Mouse (Mus musculus): ENCODE data around the gene Carm1.

DNA sequence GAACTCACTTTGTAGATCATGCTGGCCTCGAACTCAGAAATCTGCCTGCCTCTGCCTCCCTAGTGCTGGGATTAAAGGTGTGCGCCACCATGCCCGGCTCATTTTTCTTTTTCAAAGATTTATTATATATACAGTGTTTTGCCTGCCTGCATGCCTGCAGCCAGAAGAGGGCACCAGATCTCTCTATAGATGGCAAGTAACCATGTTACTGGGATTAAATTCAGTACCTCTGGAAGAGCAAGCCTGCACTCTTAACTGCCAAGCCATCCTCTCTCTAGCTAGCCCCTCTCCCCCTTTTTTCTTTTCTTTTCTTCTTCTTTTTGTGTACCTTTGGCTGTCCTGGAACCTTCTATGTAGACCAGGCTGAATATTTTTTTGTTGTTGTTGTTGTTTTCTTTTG is 84.0 kb downstream of the Carm1 start:
- TF ChIP-seq POLR2A (IDR thresholded peaks at IDR 0.05; ENCODE audit: low read depth, low read length) (no peak), CTCF (conservative IDR thresholded peaks at IDR 0.05; ENCODE audit: insufficient read depth, insufficient read length, low read depth, low read length) (peak; percentile 66)
